In the genomic region with DNA sequence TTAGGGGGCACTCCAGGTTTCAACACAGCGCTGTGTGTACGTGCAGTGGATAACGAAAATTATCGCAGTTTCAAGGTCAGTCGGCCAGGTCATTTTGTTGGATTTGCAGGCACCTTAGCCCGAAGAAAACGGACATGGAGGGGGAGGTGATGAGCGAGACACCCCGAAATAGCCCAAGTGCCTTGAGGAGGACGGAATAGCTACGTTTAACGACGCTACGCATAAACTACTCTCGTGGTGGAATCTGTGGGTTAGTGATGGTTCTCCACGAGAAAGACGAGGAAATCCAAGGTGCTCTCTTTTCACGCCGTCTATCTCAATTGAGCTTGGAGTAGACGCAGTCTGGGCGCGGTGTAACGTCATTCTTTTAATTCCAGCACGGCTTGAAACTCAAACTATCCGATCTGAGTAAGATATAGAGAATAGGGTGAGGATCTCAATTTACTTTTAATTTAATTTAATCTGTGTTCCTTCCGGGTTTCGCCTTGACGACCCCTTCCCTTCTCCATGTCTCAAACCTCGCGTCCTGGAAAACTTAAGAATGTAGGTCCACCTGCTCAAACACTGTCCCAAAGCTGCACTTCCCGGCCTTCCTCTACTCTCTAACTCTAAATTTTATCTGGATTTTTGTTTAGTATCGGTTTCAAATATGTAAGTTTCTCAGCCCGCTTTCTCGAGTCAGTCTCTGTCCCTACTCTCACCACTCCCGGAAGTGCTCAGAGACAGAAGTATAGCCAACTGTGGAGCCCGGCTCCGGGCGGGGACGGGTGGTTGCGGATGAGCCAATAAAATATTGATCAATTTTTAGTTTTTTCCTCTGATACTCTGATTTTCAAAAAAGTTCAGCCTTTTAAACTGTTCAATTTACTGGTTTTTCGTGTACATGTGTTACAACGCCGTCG, we compare ENCODE assay signal across 8 mouse cellular contexts. TPM values are rescaled to one million over a fixed set of nuclear protein-coding genes. Genes with fewer than 3 reads are reported as not detected.
DNase-seq lines count a peak whose midpoint lies in the region; ATAC-seq lines count a peak whose summit lies in the region.

No protein-coding gene starts in this region.

- H3K27me3 ChIP-seq in neural tube, embryonic 15.5 days (replicated peaks) = peaks cover 65% of the 10 kb centered on the region

- peak overlapping the region; percentile 34 for H3K4me3 ChIP-seq in neural tube, embryonic 15.5 days (replicated peaks)

- peaks cover 12% of the 10 kb centered on the region for H3K4me1 ChIP-seq in neural tube, embryonic 15.5 days

- peak; percentile 92 for DNase-seq in heart, adult 11 months
- no peak for DNase-seq in heart, postnatal 25 days (ENCODE audit: low spot score)
- DNase-seq in R1 (ENCODE audit: low read depth, low spot score) (peak; percentile 54), liver (peak; percentile 68)
- DNase-seq in frontal cortex, postnatal 25 days (ENCODE audit: low spot score in 2 of 2) = no peak
- no peak for DNase-seq in right cerebral cortex, postnatal 25 days

- no peaks in the 10 kb centered on the region for H3K9me3 ChIP-seq in neural tube, embryonic 15.5 days (replicated peaks)

- H3K4me2 ChIP-seq in neural tube, embryonic 15.5 days = peak overlapping the region; percentile 58

- under 1% methylated on average over 44 of the region's 44 CpGs for WGBS in neural tube, embryonic 15.5 days

- H3K36me3 ChIP-seq in neural tube, embryonic 15.5 days = no peaks in the 10 kb centered on the region

- no peak overlapping the region for H3K9ac ChIP-seq in neural tube, embryonic 15.5 days (replicated peaks)

- intact Hi-C loops in heart, postnatal 25 days (cut with DNase I) = loop anchor here (2.0 to 10.0 kb wide), 5 partner anchors 45 to 1497 kb away; no protein-coding TSS in a partner anchor

- no peak overlapping the region for H3K27ac ChIP-seq in neural tube, embryonic 15.5 days (replicated peaks)

- peak; percentile 50 for ATAC-seq in granulocyte monocyte progenitor cell, adult 5-6 weeks (replicated peaks; ENCODE audit: poor library complexity, severe bottlenecking)
- no peak for ATAC-seq in neural tube, embryonic 15.5 days (ENCODE audit: low FRiP score)

RNA-seq across cellular contexts. Expression of a gene that starts 10.6 kb away (rescaled TPM):
- total RNA-seq in heart, postnatal 25 days (2021) = not detected
- 12.8 and 15.1 TPM in 2 replicates for total RNA-seq in granulocyte monocyte progenitor cell, adult 5-6 weeks (2014; fragmentation: Nextera tagmentation)
- total RNA-seq in granulocyte monocyte progenitor cell, adult 5-6 weeks (2017) = 8.3 and 9.1 TPM in 2 replicates
- 0.09 and 167 TPM in 2 replicates for polyA plus RNA-seq in neural tube, embryonic 15.5 days (2015; fragmentation: Nextera tagmentation; extraction: Ambion mirVana)

RNA-seq across cellular contexts. Expression of a gene that starts 15.2 kb away (rescaled TPM):
- 10 to 100 TPM; 32.9 to 34.9 TPM for total RNA-seq in heart, postnatal 25 days (2021)
- total RNA-seq in granulocyte monocyte progenitor cell, adult 5-6 weeks (2014; fragmentation: Nextera tagmentation) = 13.4 TPM in 1 of 2 replicates, not detected in the other
- 1,444 and 2,588 TPM in 2 replicates for total RNA-seq in granulocyte monocyte progenitor cell, adult 5-6 weeks (2017)
- polyA plus RNA-seq in neural tube, embryonic 15.5 days (2015; fragmentation: Nextera tagmentation; extraction: Ambion mirVana) = 4.5 TPM in 1 of 2 replicates, not detected in the other

RNA-seq across cellular contexts. Expression of a gene that starts 15.5 kb away (rescaled TPM):
- 10 to 100 TPM; 17.2 to 23.4 TPM for total RNA-seq in heart, postnatal 25 days (2021)
- total RNA-seq in granulocyte monocyte progenitor cell, adult 5-6 weeks (2014; fragmentation: Nextera tagmentation) = 9.6 and 80.5 TPM in 2 replicates
- total RNA-seq in granulocyte monocyte progenitor cell, adult 5-6 weeks (2017) = 2,021 and 2,596 TPM in 2 replicates
- 0.97 and 2.2 TPM in 2 replicates for polyA plus RNA-seq in neural tube, embryonic 15.5 days (2015; fragmentation: Nextera tagmentation; extraction: Ambion mirVana)

RNA-seq across cellular contexts. Expression of a gene that starts 21.0 kb away (rescaled TPM):
- total RNA-seq in heart, postnatal 25 days (2021) = 10 to 100 TPM; 17.8 to 19.0 TPM
- total RNA-seq in granulocyte monocyte progenitor cell, adult 5-6 weeks (2014; fragmentation: Nextera tagmentation) = 56.3 and 74.3 TPM in 2 replicates
- 87.0 TPM in 2 replicates for total RNA-seq in granulocyte monocyte progenitor cell, adult 5-6 weeks (2017)
- polyA plus RNA-seq in neural tube, embryonic 15.5 days (2015; fragmentation: Nextera tagmentation; extraction: Ambion mirVana) = 4.8 and 8.5 TPM in 2 replicates

RNA-seq across cellular contexts. Expression of a gene that starts 22.6 kb away (rescaled TPM):
- total RNA-seq in heart, postnatal 25 days (2021) = 10 to 100 TPM in 1 of 2 experiments, 1 to 10 TPM in 1; 7.9 to 12.1 TPM
- 2.7 and 32.2 TPM in 2 replicates for total RNA-seq in granulocyte monocyte progenitor cell, adult 5-6 weeks (2014; fragmentation: Nextera tagmentation)
- 1,459 and 1,590 TPM in 2 replicates for total RNA-seq in granulocyte monocyte progenitor cell, adult 5-6 weeks (2017)
- polyA plus RNA-seq in neural tube, embryonic 15.5 days (2015; fragmentation: Nextera tagmentation; extraction: Ambion mirVana) = 3.0 and 13.9 TPM in 2 replicates

Comparison
In these comparisons a context has a peak if more than half of its experiments do, and no peak if none do; other contexts are left out.
1. DNase-seq: peak in heart, adult 11 months (single experiment), R1 (single experiment) and liver (single experiment); none in heart, postnatal 25 days (single experiment), frontal cortex, postnatal 25 days (0 of 2) and right cerebral cortex, postnatal 25 days (single experiment).
2. RNA of a gene that starts 10.6 kb away (total RNA-seq): 8.3 to 15.1 TPM in granulocyte monocyte progenitor cell, adult 5-6 weeks; not detected in heart, postnatal 25 days; every median in the first group is over 4 times any median in the second.